Mouse (Mus musculus): ENCODE results near the gene Gimap9. TPM values are rescaled to one million over a fixed set of nuclear protein-coding genes. Genes with fewer than 3 reads are reported as not detected.

Gene Gimap9
- total RNA-seq, 1 experiment = 3.4 TPM

GRCm38 (mm10) chr6:48628377-48628776 is 47.6 kb upstream of the Gimap9 start:
- DNase-seq (ENCODE audit: low read depth, low spot score) = no peak
- Histone ChIP-seq H3K27ac (ENCODE audit: insufficient read depth, low read depth, low read length, poor library complexity, severe bottlenecking) (no peak overlapping the region), H3K4me3 (ENCODE audit: insufficient read depth in 1 of 2, low read depth in 1 of 2, low read length in 2 of 2, poor library complexity in 1 of 2, severe bottlenecking in 1 of 2) (no peak overlapping the region), H3K9me3 (ENCODE audit: control insufficient read depth, insufficient read depth, low read depth, low read length) (no peaks in the 10 kb centered on the region), H3K4me1 (ENCODE audit: control insufficient read depth in 2 of 2, insufficient read depth in 2 of 2, low read length in 2 of 2, poor library complexity in 1 of 2) (peaks cover 0 to 5% of the 10 kb centered on the region in 2 experiments; a peak in 1 of 4 replicates), H3K9ac (ENCODE audit: insufficient read depth, low read depth, low read length, poor library complexity, severe bottlenecking) (no peak overlapping the region), H3K36me3 (ENCODE audit: control insufficient read depth, insufficient read depth, low read length, poor library complexity, severe bottlenecking) (no peaks in the 10 kb centered on the region)
- TF ChIP-seq ZNF384 (IDR thresholded peaks at IDR 0.05; ENCODE audit: low read depth, low read length) (no peak), CHD2 (IDR thresholded peaks at IDR 0.05; ENCODE audit: low read depth, low read length) (no peak), ZC3H11A (IDR thresholded peaks at IDR 0.05; ENCODE audit: borderline replicate concordance, low read depth, low read length) (no peak)
- in situ Hi-C loops (cut with MboI; ENCODE audit: low sequenced_read_pairs in 2 of 2, unreplicated experiment in 2 of 2) = no loop called here

- no peak overlapping the region for H3K27ac ChIP-seq (ENCODE audit: insufficient read depth, low read depth, low read length, poor library complexity, severe bottlenecking)
- DNase-seq (ENCODE audit: low read depth, low spot score) = no peak
- in situ Hi-C loops (cut with MboI; ENCODE audit: low sequenced_read_pairs in 2 of 2, unreplicated experiment in 2 of 2) = no loop called here
These were observed 46.9 kb upstream of the Gimap9 start for GRCm38 (mm10) chr6:48628808-48629660.

GRCm38 (mm10) chr6:48629661-48630034 is 46.3 kb upstream of the Gimap9 start:
- TF ChIP-seq ZC3H11A (IDR thresholded peaks at IDR 0.05; ENCODE audit: borderline replicate concordance, low read depth, low read length) (no peak), CHD2 (IDR thresholded peaks at IDR 0.05; ENCODE audit: low read depth, low read length) (no peak), MAFK (IDR thresholded peaks at IDR 0.05; ENCODE audit: insufficient read depth, low read depth, low read length) (no peak), ZNF384 (IDR thresholded peaks at IDR 0.05; ENCODE audit: low read depth, low read length) (no peak)
- H3K4me3 ChIP-seq (ENCODE audit: insufficient read depth in 1 of 2, low read depth in 1 of 2, low read length in 2 of 2, poor library complexity in 1 of 2, severe bottlenecking in 1 of 2) = peak overlapping the region; percentile 54 to 63
- in situ Hi-C loops (cut with MboI; ENCODE audit: low sequenced_read_pairs in 2 of 2, unreplicated experiment in 2 of 2) = no loop called here
- H3K9ac ChIP-seq (ENCODE audit: insufficient read depth, low read depth, low read length, poor library complexity, severe bottlenecking) = peak overlapping the region; percentile 32
- H3K4me1 ChIP-seq (ENCODE audit: control insufficient read depth in 2 of 2, insufficient read depth in 2 of 2, low read length in 2 of 2, poor library complexity in 1 of 2) = peaks cover 0 to 5% of the 10 kb centered on the region in 2 experiments; a peak in 1 of 4 replicates
- H3K9me3 ChIP-seq (ENCODE audit: control insufficient read depth, insufficient read depth, low read depth, low read length) = no peaks in the 10 kb centered on the region
- no peaks in the 10 kb centered on the region for H3K36me3 ChIP-seq (ENCODE audit: control insufficient read depth, insufficient read depth, low read length, poor library complexity, severe bottlenecking)
- no peak for DNase-seq (ENCODE audit: low read depth, low spot score)
- no peak overlapping the region for H3K27ac ChIP-seq (ENCODE audit: insufficient read depth, low read depth, low read length, poor library complexity, severe bottlenecking)

More at GRCm38 (mm10) chr6:48628808-48629660, 46.9 kb upstream of the Gimap9 start:
- Histone ChIP-seq H3K9me3 (ENCODE audit: control insufficient read depth, insufficient read depth, low read depth, low read length) (no peaks in the 10 kb centered on the region), H3K9ac (ENCODE audit: insufficient read depth, low read depth, low read length, poor library complexity, severe bottlenecking) (peak overlapping the region; percentile 32), H3K36me3 (ENCODE audit: control insufficient read depth, insufficient read depth, low read length, poor library complexity, severe bottlenecking) (no peaks in the 10 kb centered on the region), H3K4me1 (ENCODE audit: control insufficient read depth in 2 of 2, insufficient read depth in 2 of 2, low read length in 2 of 2, poor library complexity in 1 of 2) (peaks cover 0 to 5% of the 10 kb centered on the region in 2 experiments; a peak in 1 of 4 replicates), H3K4me3 (ENCODE audit: insufficient read depth in 1 of 2, low read depth in 1 of 2, low read length in 2 of 2, poor library complexity in 1 of 2, severe bottlenecking in 1 of 2) (peak overlapping the region; percentile 54 to 63)
- TF ChIP-seq ZNF384 (IDR thresholded peaks at IDR 0.05; ENCODE audit: low read depth, low read length) = no peak
- TF ChIP-seq HCFC1 (IDR thresholded peaks at IDR 0.05; ENCODE audit: borderline replicate concordance, insufficient read depth, low read length) = no peak
- TF ChIP-seq MAFK (IDR thresholded peaks at IDR 0.05; ENCODE audit: insufficient read depth, low read depth, low read length) = no peak

- no peak for TF ChIP-seq HCFC1 (IDR thresholded peaks at IDR 0.05; ENCODE audit: borderline replicate concordance, insufficient read depth, low read length)
- TF ChIP-seq ZNF384 (IDR thresholded peaks at IDR 0.05; ENCODE audit: low read depth, low read length) = no peak
- no peak for TF ChIP-seq MAFK (IDR thresholded peaks at IDR 0.05; ENCODE audit: insufficient read depth, low read depth, low read length)
- TF ChIP-seq ZC3H11A (IDR thresholded peaks at IDR 0.05; ENCODE audit: borderline replicate concordance, low read depth, low read length) = no peak
- TF ChIP-seq CHD2 (IDR thresholded peaks at IDR 0.05; ENCODE audit: low read depth, low read length) = no peak
- in situ Hi-C loops (cut with MboI; ENCODE audit: low sequenced_read_pairs in 2 of 2, unreplicated experiment in 2 of 2) = no loop called here
- no peak overlapping the region for H3K9ac ChIP-seq (ENCODE audit: insufficient read depth, low read depth, low read length, poor library complexity, severe bottlenecking)
These were observed 45.1 kb upstream of the Gimap9 start for GRCm38 (mm10) chr6:48630831-48631230.

More at GRCm38 (mm10) chr6:48630831-48631230, 45.1 kb upstream of the Gimap9 start:
- Histone ChIP-seq H3K9me3 (ENCODE audit: control insufficient read depth, insufficient read depth, low read depth, low read length) (no peaks in the 10 kb centered on the region), H3K27ac (ENCODE audit: insufficient read depth, low read depth, low read length, poor library complexity, severe bottlenecking) (no peak overlapping the region), H3K36me3 (ENCODE audit: control insufficient read depth, insufficient read depth, low read length, poor library complexity, severe bottlenecking) (no peaks in the 10 kb centered on the region), H3K4me1 (ENCODE audit: control insufficient read depth in 2 of 2, insufficient read depth in 2 of 2, low read length in 2 of 2, poor library complexity in 1 of 2) (peaks cover 0 to 5% of the 10 kb centered on the region in 2 experiments; a peak in 1 of 4 replicates), H3K4me3 (ENCODE audit: insufficient read depth in 1 of 2, low read depth in 1 of 2, low read length in 2 of 2, poor library complexity in 1 of 2, severe bottlenecking in 1 of 2) (no peak overlapping the region)
- no peak for DNase-seq (ENCODE audit: low read depth, low spot score)
